Mouse (Mus musculus) embryonic facial prominence, embryonic 15.5 days (tissue): ENCODE results near the gene Clybl. TPM values are rescaled to one million over a fixed set of nuclear protein-coding genes. Genes with fewer than 3 reads are reported as not detected.

Experiments used
- ATAC-seq: fragments of 200-750 bp; cut with Nextera tagmentation; 2 replicates; pipeline ENCODE4 v1.8.0; 2017; ENCODE audit warnings: low read depth, moderate TSS enrichment; ENCODE audit not compliant: insufficient number of reproducible peaks, low FRiP score, low TSS enrichment
- H3K27ac ChIP-seq: fragments of 300-500 bp; sonication (generic); replicated peaks from 2 replicates; pipeline ENCODE4 v1.5.1; 2015; ENCODE audit warnings: mild to moderate bottlenecking, inconsistent platforms
- H3K27me3 ChIP-seq: fragments of 300-500 bp; sonication (generic); 2 replicates; pipeline ENCODE4 v1.6.1; 2015; ENCODE audit warnings: inconsistent platforms
- H3K36me3 ChIP-seq: fragments of 300-500 bp; sonication (generic); 2 replicates; pipeline ENCODE4 v1.6.1; 2015; ENCODE audit warnings: mild to moderate bottlenecking, inconsistent platforms
- H3K4me1 ChIP-seq: fragments of 300-500 bp; sonication (generic); 2 replicates; pipeline ENCODE4 v1.6.1; 2015; ENCODE audit warnings: inconsistent platforms
- H3K4me2 ChIP-seq: fragments of 300-500 bp; sonication (generic); replicated peaks from 2 replicates; pipeline ENCODE4 v1.6.1; 2015; ENCODE audit warnings: mild to moderate bottlenecking, inconsistent platforms
- H3K4me3 ChIP-seq: fragments of 300-500 bp; sonication (generic); replicated peaks from 2 replicates; pipeline ENCODE4 v1.5.1; 2015; ENCODE audit warnings: mild to moderate bottlenecking, inconsistent platforms
- H3K9ac ChIP-seq: fragments of 300-500 bp; sonication (generic); 2 replicates; pipeline ENCODE4 v1.6.1; 2015; ENCODE audit warnings: inconsistent platforms
- H3K9me3 ChIP-seq: fragments of 300-500 bp; sonication (generic); replicated peaks from 2 replicates; pipeline ENCODE4 v1.6.1; 2016; ENCODE audit warnings: inconsistent platforms
- WGBS: fragments of 180-500 bp; shearing (Covaris S2); methylation state at CpG from one replicate; pipeline ENCODE4 v1.1.7; 2015; 5-methylcytosine and 5-hydroxymethylcytosine counted together
- polyA plus RNA-seq: library from polyadenylated mRNA; unstranded; fragments of >200 nt; fragmentation: Nextera tagmentation; extraction: Ambion mirVana; gene quantifications from 2 replicates; pipeline ENCODE4 v1.2.1, GENCODE M21; 2015

The Clybl gene
- polyA plus RNA-seq, 1 experiment from 2014 or later, result 24.0 TPM

DNA sequence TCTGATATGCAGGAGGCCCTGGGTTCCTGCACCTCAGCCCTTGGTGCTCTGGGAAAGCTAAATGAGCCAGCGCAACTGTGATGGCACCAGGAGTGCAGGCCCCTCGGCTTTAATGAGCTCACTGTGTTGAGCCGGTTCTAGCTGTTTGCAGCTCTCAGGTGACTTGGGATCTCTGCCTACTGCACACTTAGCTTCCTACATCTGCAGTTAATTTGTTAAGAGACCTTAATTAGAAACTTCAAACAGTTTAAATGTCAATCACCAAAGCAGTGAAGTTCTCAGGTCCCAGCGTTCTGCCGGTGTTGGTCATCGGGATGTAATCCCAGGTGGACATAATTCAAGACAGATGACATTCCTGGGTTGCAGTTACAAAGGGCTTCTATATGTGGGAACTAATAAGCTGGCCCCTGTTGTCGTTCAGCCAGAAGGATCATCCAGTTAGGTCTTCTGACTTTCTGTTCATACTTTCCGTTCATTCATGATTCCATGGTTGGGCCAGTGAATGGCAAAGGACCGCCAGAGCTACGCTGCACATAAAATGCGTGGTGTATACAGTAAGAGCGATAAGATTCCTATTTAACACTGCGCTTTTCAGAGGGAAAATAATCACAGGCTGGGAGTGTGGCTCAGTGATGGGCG is 18.9 kb downstream of the Clybl start:
- H3K27ac ChIP-seq, result no peak overlapping the region
- WGBS, result 38% methylated on average over 14 of the region's 14 CpGs

DNA sequence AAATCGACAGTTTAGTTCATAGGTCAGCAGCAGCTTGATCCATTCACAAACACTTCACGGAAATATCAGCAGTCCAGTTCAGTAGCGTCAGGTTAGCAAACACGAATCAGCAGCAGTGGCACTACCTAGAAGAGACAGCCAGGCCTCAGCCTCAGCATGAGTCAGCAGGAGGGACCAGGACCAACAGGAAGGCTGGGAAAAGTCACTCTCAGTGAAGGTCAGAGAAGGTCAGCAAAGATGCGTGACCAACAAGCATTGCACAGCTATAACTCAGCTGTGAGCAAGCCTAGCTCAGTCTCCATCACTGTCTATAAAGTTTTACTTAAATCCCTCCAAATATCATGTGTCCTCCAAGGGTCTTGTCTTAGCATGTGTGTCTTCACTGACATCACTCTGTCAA is 27.7 kb downstream of the Clybl start:
- no peaks in the 10 kb centered on the region for H3K9me3 ChIP-seq
- no peak overlapping the region for H3K4me3 ChIP-seq
- H3K4me2 ChIP-seq, result no peak overlapping the region
- ATAC-seq, result no peak
- WGBS, result 90% methylated on average over 5 of the region's 5 CpGs
- no peaks in the 10 kb centered on the region for H3K36me3 ChIP-seq
- no peak overlapping the region for H3K27ac ChIP-seq
- no peaks in the 10 kb centered on the region for H3K27me3 ChIP-seq
- H3K9ac ChIP-seq, result no peak overlapping the region
- H3K4me1 ChIP-seq, result no peaks in the 10 kb centered on the region

More for the DNA sequence above, 18.9 kb downstream of the Clybl start:
- no peak overlapping the region for H3K4me3 ChIP-seq
- ATAC-seq, result no peak
- no peaks in the 10 kb centered on the region for H3K36me3 ChIP-seq
- no peaks in the 10 kb centered on the region for H3K4me1 ChIP-seq
- H3K9me3 ChIP-seq, result no peaks in the 10 kb centered on the region
- no peak overlapping the region for H3K9ac ChIP-seq
- H3K4me2 ChIP-seq, result no peak overlapping the region
- no peaks in the 10 kb centered on the region for H3K27me3 ChIP-seq

DNA sequence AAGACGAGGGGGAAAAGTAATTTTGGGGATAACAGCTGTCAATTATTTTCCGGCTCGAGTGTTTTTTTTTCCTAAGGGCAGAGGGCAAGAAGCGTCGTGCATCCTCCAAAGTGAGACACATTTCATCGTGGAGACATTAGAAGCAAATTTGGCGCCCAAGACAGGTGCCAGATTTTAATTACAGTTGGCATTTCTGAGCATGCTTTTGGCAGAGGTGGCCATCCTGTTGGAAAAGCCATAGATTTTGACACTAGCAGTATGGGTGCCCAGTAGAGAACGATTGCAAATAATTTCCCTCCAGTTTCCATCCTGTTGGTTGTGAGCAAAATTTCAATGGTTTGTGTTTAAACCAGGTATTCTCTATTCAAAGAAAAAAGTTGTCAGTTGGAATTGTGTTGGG is 32.1 kb downstream of the Clybl start:
- H3K36me3 ChIP-seq, result no peaks in the 10 kb centered on the region
- H3K9me3 ChIP-seq, result no peaks in the 10 kb centered on the region
- H3K9ac ChIP-seq, result no peak overlapping the region
- ATAC-seq, result no peak
- H3K27me3 ChIP-seq, result no peaks in the 10 kb centered on the region
- 46% methylated on average over 8 of the region's 8 CpGs for WGBS
- H3K4me2 ChIP-seq, result no peak overlapping the region
- no peak overlapping the region for H3K4me3 ChIP-seq
- H3K4me1 ChIP-seq, result no peaks in the 10 kb centered on the region
- no peak overlapping the region for H3K27ac ChIP-seq

DNA sequence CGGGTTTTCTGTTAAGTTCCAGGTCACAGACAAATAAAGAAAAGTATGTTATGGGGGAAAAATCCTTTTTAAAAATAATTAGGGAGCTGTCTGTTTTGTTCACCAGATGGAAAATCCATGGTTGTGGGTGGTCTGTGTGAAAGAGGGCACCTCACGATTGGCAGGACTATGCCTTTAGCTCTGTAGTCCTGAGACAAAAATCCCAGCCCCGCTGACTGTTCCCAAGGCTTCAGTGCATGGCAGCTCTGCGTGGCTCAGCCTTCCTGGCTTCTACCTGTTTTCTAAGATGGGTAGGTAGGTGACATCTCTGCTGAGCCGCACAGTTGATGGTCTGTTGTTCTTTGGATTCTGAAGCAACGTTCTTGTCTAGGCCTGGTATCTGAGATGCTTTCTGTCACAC is 32.6 kb downstream of the Clybl start:
- Histone ChIP-seq H3K36me3 (no peaks in the 10 kb centered on the region), H3K4me2 (no peak overlapping the region), H3K4me1 (no peaks in the 10 kb centered on the region), H3K27me3 (no peaks in the 10 kb centered on the region), H3K9me3 (no peaks in the 10 kb centered on the region), H3K4me3 (no peak overlapping the region), H3K27ac (no peak overlapping the region), H3K9ac (no peak overlapping the region)
- ATAC-seq, result no peak
- 79% methylated on average over 6 of the region's 6 CpGs for WGBS

DNA sequence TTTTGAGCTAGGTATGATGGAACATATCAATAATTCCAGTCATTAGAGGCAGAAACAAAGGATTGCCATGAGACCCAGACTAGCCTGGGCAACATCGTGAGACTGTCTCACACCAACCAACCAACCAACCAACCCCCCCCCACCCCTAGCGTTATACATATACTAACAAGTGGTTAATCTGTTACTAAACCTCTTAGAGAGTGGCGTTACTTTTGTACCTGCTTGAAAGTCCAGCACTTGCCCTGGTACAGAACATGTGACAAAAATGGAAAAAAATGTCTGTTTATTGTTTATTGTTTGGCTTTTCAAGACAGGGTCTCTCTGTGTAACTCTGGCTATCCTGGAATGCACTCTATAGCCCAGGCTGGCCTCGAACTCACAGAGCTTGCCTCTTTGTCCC is 35.7 kb downstream of the Clybl start:
- H3K9me3 ChIP-seq, result no peaks in the 10 kb centered on the region
- no peaks in the 10 kb centered on the region for H3K4me1 ChIP-seq
- no peak overlapping the region for H3K27ac ChIP-seq
- no peak overlapping the region for H3K4me2 ChIP-seq
- ATAC-seq, result no peak
- H3K27me3 ChIP-seq, result no peaks in the 10 kb centered on the region
- 87% methylated on average over 4 of the region's 4 CpGs for WGBS
- no peaks in the 10 kb centered on the region for H3K36me3 ChIP-seq
- no peak overlapping the region for H3K9ac ChIP-seq
- no peak overlapping the region for H3K4me3 ChIP-seq

DNA sequence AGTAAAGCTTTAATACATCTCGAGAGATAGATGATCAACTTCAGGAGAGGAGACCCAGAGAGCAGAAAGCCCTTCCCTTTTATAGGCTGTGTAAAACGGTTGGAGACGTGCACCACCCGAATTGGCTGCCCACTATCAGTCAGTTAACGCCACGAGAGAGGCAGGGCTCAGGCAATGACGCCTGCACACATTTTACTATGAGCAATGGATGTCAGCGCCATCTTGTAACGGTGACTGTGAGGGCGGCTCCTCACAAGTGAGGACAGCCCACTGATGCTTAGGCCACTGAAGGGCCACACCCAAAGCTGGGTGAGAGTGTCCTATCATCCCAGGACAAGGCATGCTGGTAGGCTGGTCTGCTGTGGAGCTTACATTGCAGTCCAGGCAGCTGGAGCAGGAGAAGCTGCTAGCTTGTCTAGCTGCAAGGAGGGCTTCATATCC is 41.5 kb downstream of the Clybl start:
- H3K4me3 ChIP-seq, result no peak overlapping the region
- H3K36me3 ChIP-seq, result no peaks in the 10 kb centered on the region
- no peaks in the 10 kb centered on the region for H3K4me1 ChIP-seq
- no peaks in the 10 kb centered on the region for H3K9me3 ChIP-seq
- peaks cover 40% of the 10 kb centered on the region for H3K27me3 ChIP-seq
- no peak overlapping the region for H3K27ac ChIP-seq
- H3K4me2 ChIP-seq, result no peak overlapping the region
- 73% methylated on average over 10 of the region's 10 CpGs for WGBS
- ATAC-seq, result no peak
- H3K9ac ChIP-seq, result no peak overlapping the region

DNA sequence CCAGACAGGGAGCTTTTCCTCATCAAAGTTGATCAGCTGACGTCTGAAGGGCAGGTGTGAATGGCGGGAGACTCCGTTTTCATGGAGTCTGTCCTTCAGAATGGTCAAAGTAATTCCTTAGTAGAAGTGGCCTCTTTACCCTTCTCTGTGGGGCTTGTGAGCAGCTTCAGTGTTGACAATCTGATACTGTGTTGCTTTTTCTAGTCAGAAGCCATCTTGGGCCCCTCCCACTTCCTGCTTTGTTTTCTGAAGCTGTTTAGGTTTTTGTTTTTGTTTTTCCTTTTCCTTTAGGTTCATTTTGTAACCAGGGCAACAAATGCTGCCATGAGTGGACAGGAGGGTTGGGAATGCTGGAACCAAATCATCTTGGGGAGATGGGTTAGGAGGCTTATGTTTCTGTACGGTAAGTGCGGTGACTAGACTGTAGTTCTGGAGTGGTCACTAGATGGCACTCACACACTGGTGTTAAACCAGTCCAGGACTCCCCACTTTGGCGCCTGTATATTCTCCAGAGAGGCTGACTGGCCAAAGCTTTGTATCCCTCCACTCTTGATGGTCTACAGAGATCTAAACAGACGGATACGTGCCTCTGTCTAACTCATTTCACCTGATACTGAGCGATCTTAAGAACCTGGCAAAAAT is 42.1 kb downstream of the Clybl start:
- Histone ChIP-seq H3K9ac (no peak overlapping the region), H3K4me2 (peak overlapping the region; percentile 38; the same call in 1 of the 2 replicates), H3K4me3 (peak overlapping the region; percentile 25), H3K4me1 (no peaks in the 10 kb centered on the region), H3K9me3 (no peaks in the 10 kb centered on the region), H3K36me3 (no peaks in the 10 kb centered on the region), H3K27ac (no peak overlapping the region), H3K27me3 (peaks cover 41% of the 10 kb centered on the region)
- 21% methylated on average over 9 of the region's 9 CpGs for WGBS
- ATAC-seq, result peak; percentile 73; the same call in 1 of the 2 replicates

DNA sequence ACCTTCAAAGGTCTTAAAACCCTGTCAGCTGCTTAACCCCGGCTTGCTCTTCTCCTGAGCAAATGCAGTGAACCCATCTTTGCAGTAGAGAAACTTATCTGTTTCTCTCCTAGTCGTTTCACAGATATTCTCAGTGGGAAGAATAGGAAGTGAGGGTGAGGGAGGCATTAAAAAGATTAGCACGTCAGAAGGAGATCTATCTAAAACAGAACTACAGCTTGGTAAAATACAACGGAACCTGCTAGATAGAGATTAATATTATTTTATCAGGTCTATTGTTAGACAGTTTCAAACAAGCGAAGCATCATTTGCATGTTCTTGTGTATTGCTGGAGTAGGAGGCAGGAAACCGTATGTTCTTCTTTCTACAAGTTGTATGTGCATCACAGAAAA is 42.6 kb downstream of the Clybl start:
- peaks cover 45% of the 10 kb centered on the region for H3K27me3 ChIP-seq
- ATAC-seq, result no peak
- no peaks in the 10 kb centered on the region for H3K4me1 ChIP-seq
- H3K27ac ChIP-seq, result no peak overlapping the region
- H3K4me2 ChIP-seq, result no peak overlapping the region
- no peak overlapping the region for H3K9ac ChIP-seq
- WGBS, result 50% methylated on average over 6 of the region's 6 CpGs
- no peaks in the 10 kb centered on the region for H3K9me3 ChIP-seq
- H3K4me3 ChIP-seq, result no peak overlapping the region
- no peaks in the 10 kb centered on the region for H3K36me3 ChIP-seq

DNA sequence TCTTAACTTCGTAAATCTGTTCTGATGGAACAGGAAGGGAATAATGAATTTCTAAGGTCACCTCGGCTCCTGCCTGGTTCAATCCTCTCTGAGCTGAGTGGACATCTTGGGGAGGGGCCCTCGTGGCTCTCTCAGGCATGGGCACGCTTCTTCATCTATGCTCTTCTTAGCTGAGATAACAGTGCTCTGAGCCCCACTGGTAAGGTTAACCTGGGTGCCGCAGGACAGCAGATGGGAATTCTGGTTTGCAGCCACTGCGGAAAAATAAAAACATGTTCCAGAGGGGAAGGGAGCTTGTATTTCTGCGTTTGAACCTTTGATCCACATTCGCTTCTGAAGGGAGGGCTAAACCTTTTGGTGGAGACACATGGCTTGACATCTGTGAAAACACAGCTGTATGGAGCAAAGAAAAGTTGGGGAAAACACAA is 43.0 kb downstream of the Clybl start:
- H3K9ac ChIP-seq, result no peak overlapping the region
- peaks cover 50% of the 10 kb centered on the region for H3K27me3 ChIP-seq
- no peak for ATAC-seq
- no peak overlapping the region for H3K27ac ChIP-seq
- no peaks in the 10 kb centered on the region for H3K4me1 ChIP-seq
- H3K4me2 ChIP-seq, result no peak overlapping the region
- no peaks in the 10 kb centered on the region for H3K9me3 ChIP-seq
- 36% methylated on average over 8 of the region's 8 CpGs for WGBS
- H3K4me3 ChIP-seq, result no peak overlapping the region
- no peaks in the 10 kb centered on the region for H3K36me3 ChIP-seq

DNA sequence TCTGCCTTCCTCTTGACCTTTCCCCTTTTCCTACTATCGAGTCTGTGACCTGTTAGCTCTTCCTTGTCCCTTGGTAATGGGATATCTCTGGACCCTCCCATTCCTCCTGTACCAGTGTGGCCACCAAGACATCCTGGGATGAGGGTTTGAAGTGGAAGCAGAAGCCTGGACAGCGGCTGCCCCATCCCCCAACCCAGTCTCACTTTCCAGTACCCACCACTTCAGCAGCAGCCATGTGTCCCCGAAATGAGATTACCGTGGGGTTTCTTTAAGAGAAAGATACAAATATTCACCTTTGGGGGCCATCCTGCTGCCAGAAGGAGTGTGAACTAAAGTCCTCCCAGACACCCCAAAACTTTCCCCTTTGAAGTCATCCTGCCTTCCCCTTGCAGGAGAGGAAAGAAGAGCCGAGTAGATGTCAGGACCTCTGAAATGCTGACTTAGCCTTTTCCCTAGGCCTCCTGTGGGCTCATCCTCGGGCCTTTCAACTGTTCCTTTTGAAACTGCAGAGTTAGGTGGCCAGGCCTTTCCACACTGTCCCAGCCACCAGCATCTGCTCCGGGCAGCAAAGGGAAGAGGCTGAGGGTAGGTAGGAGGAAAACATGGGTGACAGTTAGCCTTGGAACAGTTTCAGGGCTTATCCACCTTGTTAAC is 44.1 kb downstream of the Clybl start:
- Histone ChIP-seq H3K9me3 (no peaks in the 10 kb centered on the region), H3K9ac (no peak overlapping the region), H3K27ac (no peak overlapping the region), H3K4me2 (no peak overlapping the region), H3K4me3 (no peak overlapping the region), H3K36me3 (no peaks in the 10 kb centered on the region), H3K27me3 (peaks cover 60% of the 10 kb centered on the region), H3K4me1 (no peaks in the 10 kb centered on the region)
- ATAC-seq, result no peak
- 32% methylated on average over 7 of the region's 7 CpGs for WGBS

DNA sequence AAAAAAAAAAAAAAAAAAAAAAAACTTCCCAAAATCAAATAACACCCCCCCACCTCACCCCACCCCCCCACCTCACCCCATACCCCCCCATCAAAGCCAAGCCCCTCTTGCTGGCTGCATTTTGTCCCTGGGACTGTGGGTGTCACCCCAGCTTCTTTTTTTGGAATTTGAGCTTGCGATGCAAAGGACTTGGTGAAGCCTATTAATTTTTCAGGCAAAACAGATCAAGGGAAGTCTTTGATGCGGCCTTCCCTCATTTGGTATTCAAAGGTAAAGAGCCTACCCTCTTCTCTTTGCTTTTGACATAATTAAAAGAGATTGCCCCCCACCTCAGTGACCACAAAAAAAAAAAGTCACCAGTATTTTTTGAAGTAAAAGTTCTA is 44.6 kb downstream of the Clybl start:
- H3K4me2 ChIP-seq, result no peak overlapping the region
- no peaks in the 10 kb centered on the region for H3K4me1 ChIP-seq
- H3K4me3 ChIP-seq, result no peak overlapping the region
- H3K27ac ChIP-seq, result no peak overlapping the region
- H3K27me3 ChIP-seq, result peaks cover 66% of the 10 kb centered on the region
- ATAC-seq, result no peak
- no peaks in the 10 kb centered on the region for H3K36me3 ChIP-seq
- H3K9ac ChIP-seq, result no peak overlapping the region
- no peaks in the 10 kb centered on the region for H3K9me3 ChIP-seq
- 58% methylated on average over 2 of the region's 2 CpGs for WGBS
